Mouse (Mus musculus) CH12.LX (cell line): ENCODE data around the gene Apopt1. TPM values are rescaled to one million over a fixed set of nuclear protein-coding genes. Genes with fewer than 3 reads are reported as not detected.
A peak's percentile ranks its signal among the peaks of the same experiment; 100 is the strongest.

Experiments used
- DNase-seq: peaks from one replicate; pipeline ENCODE4 v3.0.0-alpha.2; 2013; ENCODE audit errors: extremely low read depth
- H3K27ac ChIP-seq: 2 replicates; pipeline ENCODE4 v1.5.1; 2012; ENCODE audit warnings: low read depth, mild to moderate bottlenecking, control low read depth, moderate library complexity; ENCODE audit not compliant: insufficient read depth
- H3K27me3 ChIP-seq: replicated peaks from 2 replicates; pipeline ENCODE3; 2012; ENCODE audit warnings: inconsistent platforms
- H3K36me3 ChIP-seq, 2 experiments: replicated peaks in 1 of 2; 2 replicates each; pipeline versions ENCODE3 to v1.6.1; 2012; ENCODE audit warnings: inconsistent platforms in 1 of 2, low read length in 1 of 2, mild to moderate bottlenecking in 1 of 2, mixed read lengths in 1 of 2, moderate library complexity in 1 of 2; ENCODE audit not compliant: control insufficient read depth in 1 of 2, insufficient read depth in 1 of 2
- H3K4me1 ChIP-seq, 2 experiments: 2 replicates each; pipeline ENCODE4 v1.6.1; 2012; ENCODE audit warnings: inconsistent platforms in 1 of 2, moderate library complexity in 1 of 2; ENCODE audit not compliant: insufficient read depth in 2 of 2, control insufficient read depth in 1 of 2
- H3K4me2 ChIP-seq: 2 replicates; pipeline ENCODE4 v1.6.1; 2012; ENCODE audit warnings: low read depth, mild to moderate bottlenecking, control low read depth; ENCODE audit not compliant: poor library complexity, insufficient read depth, severe bottlenecking
- H3K4me3 ChIP-seq, 3 experiments: fragments of 150-350 bp in 1 of 3; sonication (generic) in 1 of 3; replicated peaks in 1 of 3; 2 replicates each; pipeline versions ENCODE3 to v1.5.1; 2011 to 2012; ENCODE audit warnings: low read depth in 2 of 3, low read length in 2 of 3, mild to moderate bottlenecking in 2 of 3, moderate library complexity in 2 of 3, control low read depth in 1 of 3, improper control_type of control experiment in 1 of 3, inconsistent platforms in 1 of 3, mixed read lengths in 1 of 3; ENCODE audit not compliant: poor library complexity in 1 of 3
- H3K79me2 ChIP-seq: replicated peaks from 2 replicates; pipeline ENCODE4 v1.6.1; 2012; ENCODE audit warnings: mild to moderate bottlenecking, moderate library complexity; ENCODE audit not compliant: control insufficient read depth, poor library complexity, insufficient read depth, severe bottlenecking; ENCODE audit errors: extremely low read depth
- H3K9ac ChIP-seq: 2 replicates; pipeline ENCODE4 v1.6.1; 2012; ENCODE audit warnings: low read depth, mild to moderate bottlenecking, control low read depth, moderate library complexity; ENCODE audit not compliant: insufficient read depth
- H3K9me3 ChIP-seq: replicated peaks from 2 replicates; pipeline ENCODE3; 2012; ENCODE audit warnings: low read length, inconsistent platforms, mixed read lengths
- E2F4 ChIP-seq: IDR thresholded peaks from 2 replicates; pipeline ENCODE4 v1.6.1; 2011; ENCODE audit warnings: low read depth, low read length, improper control_type of control experiment; ENCODE audit not compliant: insufficient replicate concordance
- EP300 ChIP-seq: IDR thresholded peaks from 2 replicates; pipeline ENCODE4 v1.6.1; 2011; ENCODE audit warnings: low read length, improper control_type of control experiment
- GABPA ChIP-seq: IDR thresholded peaks from 2 replicates; pipeline ENCODE4 v1.6.1; 2012; ENCODE audit warnings: low read depth, low read length, improper control_type of control experiment, inconsistent platforms; ENCODE audit not compliant: insufficient replicate concordance
- HCFC1 ChIP-seq: IDR thresholded peaks from 2 replicates; pipeline ENCODE4 v1.6.1; 2012; ENCODE audit warnings: low read depth, mild to moderate bottlenecking, inconsistent platforms, low read length, improper control_type of control experiment
- MAFK ChIP-seq: IDR thresholded peaks from 2 replicates; pipeline ENCODE4 v1.6.1; 2011; ENCODE audit warnings: low read length, improper control_type of control experiment; ENCODE audit not compliant: insufficient replicate concordance
- MEF2A ChIP-seq: IDR thresholded peaks from 2 replicates; pipeline ENCODE4 v1.6.1; 2014; ENCODE audit warnings: low read depth, mild to moderate bottlenecking, inconsistent platforms, low read length, improper control_type of control experiment, borderline replicate concordance
- MYC ChIP-seq: IDR thresholded peaks from 2 replicates; pipeline ENCODE4 v1.6.1; 2011; ENCODE audit warnings: low read depth, mild to moderate bottlenecking, improper control_type of control experiment, low read length
- NRF1 ChIP-seq: IDR thresholded peaks from 2 replicates; pipeline ENCODE4 v1.6.1; 2014; ENCODE audit warnings: low read depth, mild to moderate bottlenecking, inconsistent platforms, low read length, improper control_type of control experiment, moderate library complexity
- SMC3 ChIP-seq: IDR thresholded peaks from 2 replicates; pipeline ENCODE4 v1.6.1; 2011; ENCODE audit warnings: low read depth, low read length, improper control_type of control experiment
- TBP ChIP-seq: conservative IDR thresholded peaks from 2 replicates; pipeline ENCODE4 v1.6.1; 2011; ENCODE audit warnings: low read depth, low read length, improper control_type of control experiment
- TCF12 ChIP-seq: IDR thresholded peaks from 2 replicates; pipeline ENCODE4 v1.6.1; 2014; ENCODE audit warnings: low read depth, mild to moderate bottlenecking, inconsistent platforms, low read length, improper control_type of control experiment
- UBTF ChIP-seq: IDR thresholded peaks from 2 replicates; pipeline ENCODE4 v1.6.1; 2012; ENCODE audit warnings: low read depth, mild to moderate bottlenecking, inconsistent platforms, low read length, improper control_type of control experiment, moderate library complexity
- USF2 ChIP-seq: conservative IDR thresholded peaks from 2 replicates; pipeline ENCODE4 v1.6.1; 2011; ENCODE audit warnings: low read depth, low read length, improper control_type of control experiment
- ZMIZ1 ChIP-seq: IDR thresholded peaks from 2 replicates; pipeline ENCODE4 v1.6.1; 2012; ENCODE audit warnings: low read depth, mild to moderate bottlenecking, inconsistent platforms, low read length, improper control_type of control experiment
- dilution Hi-C: fragments of 300-500 bp; cut with MboI; formaldehyde crosslinking; loops from 2 replicates; pipeline ENCODE4 v1.14.3; 2020; ENCODE audit warnings: low sequenced_read_pairs; ENCODE audit not compliant: extremely low pct_unique_long_range_greater_than_20kb, extremely low pct_ligation_motif_present
- in situ Hi-C: fragments of 300-500 bp; cut with MboI; formaldehyde crosslinking; loops from 3 replicates; pipeline ENCODE4 v1.14.3; 2019; ENCODE audit warnings: low sequenced_read_pairs, low pct_ligation_motif_present, low pct_unique_long_range_greater_than_20kb, mixed read lengths
- polyA plus RNA-seq: library from polyadenylated mRNA; unstranded; fragments of >175 nt; gene quantifications from 2 replicates; pipeline ENCODE4 v1.2.1, GENCODE M21; 2012; ENCODE audit warnings: low read depth; ENCODE audit not compliant: insufficient read length
- total RNA-seq, 2 experiments: library from RNA; depleted of rRNA; stranded (reverse); fragments of 300-350 nt in 1 of 2; fragments of >200 nt in 1 of 2; gene quantifications; 2 replicates each; pipeline ENCODE4 v1.2.3; 2012 to 2014

Gene Apopt1
- total and polyA plus RNA-seq, 3 experiments, result 36.0 to 49.1 (median 43.6) TPM

- Histone ChIP-seq H3K79me2 (no peaks in the 10 kb centered on the region), H3K4me1 (peaks cover 8 to 32% of the 10 kb centered on the region in 2 experiments), H3K9me3 (peaks cover 11% of the 10 kb centered on the region), H3K36me3 (peaks cover 0 to 11% of the 10 kb centered on the region in 2 experiments), H3K27ac (peak overlapping the region; percentile 60), H3K27me3 (no peaks in the 10 kb centered on the region), H3K4me3 (no peak overlapping the region), H3K9ac (peak overlapping the region; percentile 8), H3K4me2 (peak overlapping the region; percentile 52)
- in situ Hi-C loops, result no loop called here
- DNase-seq, result peak; percentile 51
- dilution Hi-C loops, result no loop called here
- TF ChIP-seq MYC (no peak), TBP (0 out of 2 replicates have a peak, but pooled peaks have one; percentile 25)
These were observed 43.9 kb upstream of the Apopt1 start for GRCm38 (mm10) chr12:111669000-111669788.

- DNase-seq, result no peak
- Histone ChIP-seq H3K4me3 (no peak overlapping the region), H3K9ac (no peak overlapping the region)
- TF ChIP-seq SMC3 (no peak), MAFK (no peak), MEF2A (no peak), EP300 (no peak)
- TF ChIP-seq, all 38 proteins: peak for 0
- Histone ChIP-seq H3K27me3 (no peaks in the 10 kb centered on the region), H3K9me3 (peaks cover 11% of the 10 kb centered on the region), H3K4me1 (peaks cover 8 to 38% of the 10 kb centered on the region in 2 experiments), H3K79me2 (no peaks in the 10 kb centered on the region), H3K27ac (no peak overlapping the region), H3K4me2 (no peak overlapping the region), H3K36me3 (peaks cover 0 to 7% of the 10 kb centered on the region in 2 experiments)
- dilution Hi-C loops (no loop called here), in situ Hi-C loops (no loop called here)
These were observed 43.1 kb upstream of the Apopt1 start for GRCm38 (mm10) chr12:111669961-111670360.

GRCm38 (mm10) chr12:111670371-111670971, 42.6 kb upstream of the Apopt1 start:
- DNase-seq, result no peak
- H3K4me3 ChIP-seq, result no peak overlapping the region
- H3K9me3 ChIP-seq, result peaks cover 11% of the 10 kb centered on the region
- H3K79me2 ChIP-seq, result no peaks in the 10 kb centered on the region
- no peak for TF ChIP-seq SMC3
- no peak for TF ChIP-seq TCF12
- TF ChIP-seq NRF1, result no peak
- no peak for TF ChIP-seq TBP
- TF ChIP-seq ZMIZ1, result no peak
- no peak for TF ChIP-seq E2F4
- TF ChIP-seq GABPA, result no peak
- no peak for TF ChIP-seq USF2
- TF ChIP-seq MYC, result no peak
- TF ChIP-seq HCFC1, result no peak
- TF ChIP-seq MEF2A, result no peak
- no peak for TF ChIP-seq UBTF
- no peak for TF ChIP-seq EP300
- peaks cover 0 to 2% of the 10 kb centered on the region in 2 experiments for H3K36me3 ChIP-seq
- H3K9ac ChIP-seq, result no peak overlapping the region
- peaks cover 11 to 43% of the 10 kb centered on the region in 2 experiments for H3K4me1 ChIP-seq
- H3K27me3 ChIP-seq, result no peaks in the 10 kb centered on the region
- no peak overlapping the region for H3K4me2 ChIP-seq
- no peak overlapping the region for H3K27ac ChIP-seq
- dilution Hi-C loops, result no loop called here
- in situ Hi-C loops, result no loop called here
